Mouse (Mus musculus) limb, embryonic 10.5 days (tissue): ENCODE data around the gene Fzd1. TPM values are rescaled to one million over a fixed set of nuclear protein-coding genes. Genes with fewer than 3 reads are reported as not detected.
A peak's percentile ranks its signal among the peaks of the same experiment; 100 is the strongest.

Experiments used
- DNase-seq: peaks from one replicate; pipeline ENCODE4 v3.0.0-alpha.2; 2017; ENCODE audit warnings: low spot score
- H3K27ac ChIP-seq: fragments of 300-500 bp; sonication (generic); 2 replicates; pipeline ENCODE4 v1.5.1; 2016; ENCODE audit warnings: mild to moderate bottlenecking
- H3K27me3 ChIP-seq: fragments of 300-500 bp; sonication (generic); 2 replicates; pipeline ENCODE4 v1.6.1; 2016; ENCODE audit warnings: low read depth, mild to moderate bottlenecking; ENCODE audit not compliant: poor library complexity, severe bottlenecking
- H3K36me3 ChIP-seq: fragments of 300-500 bp; sonication (generic); 2 replicates; pipeline ENCODE4 v1.6.1; 2016; ENCODE audit warnings: mild to moderate bottlenecking, moderate library complexity
- H3K4me1 ChIP-seq: fragments of 300-500 bp; sonication (generic); 2 replicates; pipeline ENCODE4 v1.6.1; 2016
- H3K4me3 ChIP-seq: fragments of 300-500 bp; sonication (generic); 2 replicates; pipeline ENCODE4 v1.5.1; 2016; ENCODE audit warnings: mild to moderate bottlenecking, moderate library complexity
- H3K9me3 ChIP-seq: fragments of 300-500 bp; sonication (generic); replicated peaks from 2 replicates; pipeline ENCODE4 v1.6.1; 2016; ENCODE audit warnings: mild to moderate bottlenecking
- WGBS: fragments of 180-500 bp; shearing (Covaris S2); methylation state at CpG from one replicate; pipeline ENCODE4 v1.1.7; 2016; 5-methylcytosine and 5-hydroxymethylcytosine counted together
- polyA plus RNA-seq: library from polyadenylated mRNA; unstranded; fragments of >200 nt; fragmentation: Nextera tagmentation; extraction: Ambion mirVana; gene quantifications from 2 replicates; pipeline ENCODE4 v1.2.1, GENCODE M21; 2016

Fzd1 gene
- polyA plus RNA-seq, 1 experiment from 2014 or later = 25.7 TPM

DNA sequence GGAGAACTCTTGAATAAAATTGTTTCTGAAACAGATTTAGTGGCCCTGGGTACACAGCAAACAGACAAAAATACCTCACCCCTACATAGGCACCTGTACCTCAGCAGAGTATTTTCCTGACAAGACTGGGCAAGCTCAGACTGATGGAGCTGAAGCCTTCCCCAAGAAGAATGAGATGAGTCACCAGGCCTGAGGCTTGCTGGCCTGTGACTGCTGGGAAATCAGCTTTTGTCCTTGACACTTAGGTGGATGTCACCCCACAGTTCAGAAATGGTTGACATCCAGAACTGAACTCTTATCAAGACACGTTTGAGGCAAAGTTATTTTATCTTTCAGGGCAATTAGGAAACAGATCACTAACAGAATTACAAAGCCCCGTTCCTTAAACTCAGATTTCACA, 10.1 kb upstream of the Fzd1 start:
- Histone ChIP-seq H3K4me3 (no peak overlapping the region), H3K36me3 (no peaks in the 10 kb centered on the region), H3K9me3 (no peaks in the 10 kb centered on the region), H3K4me1 (no peaks in the 10 kb centered on the region), H3K27me3 (no peaks in the 10 kb centered on the region), H3K27ac (no peak overlapping the region)
- DNase-seq = no peak
- 71% methylated on average over 2 of the region's 2 CpGs for WGBS

GRCm38 (mm10) chr5:4766719-4767118, 8.9 kb upstream of the Fzd1 start:
- DNase-seq = no peak
- no peak overlapping the region for H3K4me3 ChIP-seq
- WGBS = 85% methylated on average over 5 of the region's 5 CpGs
- H3K36me3 ChIP-seq = no peaks in the 10 kb centered on the region
- H3K4me1 ChIP-seq = no peaks in the 10 kb centered on the region
- no peaks in the 10 kb centered on the region for H3K9me3 ChIP-seq
- no peak overlapping the region for H3K27ac ChIP-seq
- H3K27me3 ChIP-seq = no peaks in the 10 kb centered on the region

- Histone ChIP-seq H3K36me3 (no peaks in the 10 kb centered on the region), H3K4me1 (peaks cover 17% of the 10 kb centered on the region), H3K9me3 (no peaks in the 10 kb centered on the region), H3K4me3 (no peak overlapping the region), H3K27me3 (no peaks in the 10 kb centered on the region), H3K27ac (no peak overlapping the region)
- no peak for DNase-seq
Observed at GRCm38 (mm10) chr5:4761891-4762290, 4.1 kb upstream of the Fzd1 start.

DNA sequence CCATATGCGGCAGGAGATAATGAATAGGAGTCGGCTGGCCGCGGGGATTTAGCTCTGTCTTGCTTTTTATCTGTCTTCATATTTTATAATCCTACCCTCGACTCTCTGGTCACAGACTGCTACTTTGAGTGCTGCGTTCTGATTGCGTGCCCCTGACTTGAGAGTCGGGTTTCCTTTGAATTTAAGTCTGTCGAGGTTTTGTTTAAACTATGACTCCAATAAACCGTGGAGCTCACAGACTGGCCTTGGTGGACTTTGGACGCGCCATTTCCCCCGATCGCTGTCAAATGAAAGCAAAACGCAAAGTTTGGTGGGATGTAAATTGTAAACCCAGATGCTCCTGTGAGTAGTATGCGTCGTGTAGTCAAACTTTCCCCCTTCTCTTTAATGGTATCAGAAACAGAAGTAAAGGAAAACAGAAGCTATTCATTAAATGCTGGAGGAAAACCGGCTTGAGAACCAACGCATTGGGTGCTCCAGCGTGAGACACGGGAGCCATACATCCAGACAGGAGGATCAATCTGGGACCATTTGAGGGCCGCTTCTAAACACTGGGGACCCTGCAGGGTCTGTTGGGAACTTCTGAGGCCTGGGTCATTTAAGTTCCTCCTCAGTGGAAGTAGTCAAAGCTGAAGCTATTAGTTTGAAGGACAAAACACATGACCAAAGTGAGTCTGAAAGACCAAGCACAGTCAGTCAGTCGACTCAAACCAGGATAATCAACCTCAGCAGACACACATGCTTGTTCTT, 671 bp upstream of the Fzd1 start:
- H3K9me3 ChIP-seq = no peaks in the 10 kb centered on the region
- H3K4me3 ChIP-seq = peak overlapping the region; percentile 93
- peaks cover 46% of the 10 kb centered on the region for H3K4me1 ChIP-seq
- under 1% methylated on average over 23 of the region's 23 CpGs for WGBS
- H3K27me3 ChIP-seq = no peaks in the 10 kb centered on the region
- H3K27ac ChIP-seq = peak overlapping the region; percentile 98
- DNase-seq = peak; percentile 54
- H3K36me3 ChIP-seq = peaks cover 8% of the 10 kb centered on the region

- peaks cover 13% of the 10 kb centered on the region for H3K36me3 ChIP-seq
- WGBS = under 1% methylated on average over 78 of the region's 80 CpGs
- DNase-seq = peak; percentile 82
- no peaks in the 10 kb centered on the region for H3K27me3 ChIP-seq
- H3K27ac ChIP-seq = peak overlapping the region; percentile 98
- peak overlapping the region; percentile 93 for H3K4me3 ChIP-seq
- no peaks in the 10 kb centered on the region for H3K9me3 ChIP-seq
- peaks cover 46% of the 10 kb centered on the region for H3K4me1 ChIP-seq
Observed at GRCm38 (mm10) chr5:4756871-4757711, 744 bp downstream of the Fzd1 start.

- H3K36me3 ChIP-seq = peaks cover 15% of the 10 kb centered on the region
- H3K4me3 ChIP-seq = peak overlapping the region; percentile 93
- H3K4me1 ChIP-seq = peaks cover 46% of the 10 kb centered on the region
- DNase-seq = peak; percentile 60
- H3K9me3 ChIP-seq = no peaks in the 10 kb centered on the region
- WGBS = 4% methylated on average over 43 of the region's 43 CpGs
- H3K27ac ChIP-seq = peak overlapping the region; percentile 98
- H3K27me3 ChIP-seq = no peaks in the 10 kb centered on the region
Observed at GRCm38 (mm10) chr5:4756001-4756681, 1.7 kb downstream of the Fzd1 start.

DNA sequence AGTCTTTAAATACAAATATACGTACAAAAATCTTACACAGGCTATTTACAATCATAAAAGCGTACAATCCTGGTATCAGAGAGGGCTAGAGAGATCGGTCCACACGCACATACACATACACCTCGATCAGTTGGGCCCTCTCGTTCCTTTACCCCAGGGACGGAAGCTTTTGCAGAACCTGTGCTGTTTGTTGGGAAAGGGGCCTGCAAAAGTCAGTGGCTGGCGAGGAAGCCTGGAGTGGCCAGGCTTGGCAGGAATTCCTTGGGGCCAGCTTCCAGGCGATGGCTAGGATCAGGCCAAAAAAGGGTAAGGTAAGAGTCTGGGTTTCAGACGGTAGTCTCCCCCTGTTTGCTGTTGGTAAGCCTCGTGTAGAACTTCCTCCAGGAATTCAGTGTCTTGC, 2.5 kb downstream of the Fzd1 start:
- DNase-seq = peak; percentile 36
- 35% methylated on average over 11 of the region's 11 CpGs for WGBS
- H3K4me3 ChIP-seq = peak overlapping the region; percentile 93

GRCm38 (mm10) chr5:4754701-4755281, 3.0 kb downstream of the Fzd1 start:
- Histone ChIP-seq H3K9me3 (no peaks in the 10 kb centered on the region), H3K27me3 (no peaks in the 10 kb centered on the region), H3K36me3 (peaks cover 15% of the 10 kb centered on the region), H3K4me3 (peak overlapping the region; percentile 93), H3K4me1 (peaks cover 46% of the 10 kb centered on the region), H3K27ac (no peak overlapping the region)
- WGBS = 18% methylated on average over 9 of the region's 9 CpGs
- peak; percentile 37 for DNase-seq

More for the DNA sequence above, 2.5 kb downstream of the Fzd1 start:
- peaks cover 46% of the 10 kb centered on the region for H3K4me1 ChIP-seq
- H3K36me3 ChIP-seq = peaks cover 15% of the 10 kb centered on the region
- H3K27me3 ChIP-seq = no peaks in the 10 kb centered on the region
- no peaks in the 10 kb centered on the region for H3K9me3 ChIP-seq
- peak overlapping the region; percentile 98 for H3K27ac ChIP-seq

GRCm38 (mm10) chr5:4753161-4753560, 4.7 kb downstream of the Fzd1 start:
- WGBS = 92% methylated on average over 5 of the region's 5 CpGs

DNA sequence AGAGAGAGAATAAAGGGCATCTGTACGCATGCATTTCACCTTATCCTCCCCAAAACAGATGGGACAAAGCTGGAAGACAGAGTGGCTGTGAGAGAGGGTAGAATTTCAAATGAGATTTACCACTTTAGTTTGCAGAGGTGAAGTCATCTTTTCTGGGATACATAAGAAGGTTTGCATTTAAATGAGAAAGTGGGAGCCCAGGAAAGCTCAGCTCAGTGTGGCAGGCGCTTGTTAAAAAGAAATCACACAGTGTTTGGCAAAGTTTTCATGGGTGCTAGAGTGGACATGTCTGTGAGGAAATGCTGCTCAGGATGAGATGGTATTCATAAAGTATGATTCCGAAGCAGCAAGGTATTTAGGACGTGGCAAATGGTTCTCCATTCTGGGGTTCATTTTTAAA, 15.1 kb downstream of the Fzd1 start:
- WGBS = 79% methylated on average over 4 of the region's 4 CpGs
- H3K4me1 ChIP-seq = peaks cover 7% of the 10 kb centered on the region
- H3K27ac ChIP-seq = no peak overlapping the region
- no peaks in the 10 kb centered on the region for H3K36me3 ChIP-seq
- no peak overlapping the region for H3K4me3 ChIP-seq
- no peaks in the 10 kb centered on the region for H3K27me3 ChIP-seq
- H3K9me3 ChIP-seq = no peaks in the 10 kb centered on the region
- DNase-seq = no peak

More at GRCm38 (mm10) chr5:4753161-4753560, 4.7 kb downstream of the Fzd1 start:
- Histone ChIP-seq H3K4me3 (no peak overlapping the region), H3K36me3 (peaks cover 15% of the 10 kb centered on the region), H3K27ac (no peak overlapping the region), H3K9me3 (no peaks in the 10 kb centered on the region), H3K4me1 (peaks cover 34% of the 10 kb centered on the region), H3K27me3 (no peaks in the 10 kb centered on the region)
- no peak for DNase-seq

DNA sequence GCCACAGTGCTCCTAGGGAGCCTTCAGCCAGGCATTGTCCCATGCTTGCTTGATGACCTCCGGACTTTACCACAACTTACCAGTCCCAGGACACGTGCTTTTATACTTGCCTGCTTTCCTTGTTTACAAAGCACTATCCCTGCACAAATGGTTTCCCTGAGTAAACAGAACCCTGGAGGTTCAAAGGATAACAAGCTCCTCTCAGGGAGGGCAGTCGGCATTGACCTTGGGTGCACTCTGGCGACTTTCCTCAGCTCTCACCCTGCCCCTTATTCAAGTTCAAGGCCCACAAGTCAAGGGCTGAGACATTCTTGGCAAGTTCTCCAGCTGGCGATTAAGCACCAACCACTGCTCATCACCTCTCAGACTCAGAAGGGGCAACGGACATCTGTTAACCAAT, 20.8 kb downstream of the Fzd1 start:
- Histone ChIP-seq H3K27ac (no peak overlapping the region), H3K4me3 (no peak overlapping the region), H3K4me1 (peaks cover 10% of the 10 kb centered on the region), H3K27me3 (no peaks in the 10 kb centered on the region), H3K36me3 (no peaks in the 10 kb centered on the region), H3K9me3 (no peaks in the 10 kb centered on the region)
- WGBS = 36% methylated on average over 6 of the region's 6 CpGs
- no peak for DNase-seq

- WGBS = 87% methylated on average over 7 of the region's 7 CpGs
Observed at GRCm38 (mm10) chr5:4735461-4735860, 22.4 kb downstream of the Fzd1 start.

More at GRCm38 (mm10) chr5:4735461-4735860, 22.4 kb downstream of the Fzd1 start:
- no peak for DNase-seq
- Histone ChIP-seq H3K36me3 (no peaks in the 10 kb centered on the region), H3K27me3 (no peaks in the 10 kb centered on the region), H3K4me3 (no peak overlapping the region), H3K9me3 (no peaks in the 10 kb centered on the region), H3K4me1 (0 out of 2 replicates have a peak, but pooled peaks cover 3% of the 10 kb centered on the region), H3K27ac (no peak overlapping the region)
